17 mouse cellular contexts compared by ENCODE assay signal in the genomic region with DNA sequence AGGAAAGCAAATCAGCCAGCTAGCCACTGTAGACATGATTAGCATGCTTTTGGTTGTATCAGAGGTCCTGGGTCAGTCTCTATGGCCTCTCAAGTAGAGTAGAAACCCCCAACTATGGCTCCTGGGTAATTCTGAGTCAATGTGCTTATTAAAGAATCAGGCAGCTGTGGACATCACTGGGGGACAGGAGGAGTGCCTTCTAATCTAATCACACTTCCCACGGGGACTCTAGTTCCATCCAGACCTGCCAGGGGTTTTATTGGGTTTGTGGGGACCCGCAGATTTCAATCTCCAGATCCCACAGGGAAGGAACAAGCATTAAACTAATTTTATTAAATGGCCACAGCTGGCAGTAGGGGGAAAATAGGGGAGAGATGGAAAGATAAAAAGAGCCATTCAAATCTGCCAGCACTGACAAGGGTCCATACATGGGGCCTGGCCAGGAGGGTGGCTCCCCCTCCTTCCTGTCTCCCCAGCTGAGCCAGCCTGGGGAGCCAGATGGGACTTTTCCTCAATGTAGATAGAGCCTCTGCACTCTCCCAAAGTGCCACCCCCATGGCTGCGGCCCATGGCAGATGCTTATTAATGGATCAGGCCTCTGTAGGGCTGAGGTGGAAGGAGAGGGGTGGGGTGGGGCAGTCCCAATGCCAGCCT. TPM values are rescaled to one million over a fixed set of nuclear protein-coding genes. Genes with fewer than 3 reads are reported as not detected.
DNase-seq lines count a peak whose midpoint lies in the region; ATAC-seq lines count a peak whose summit lies in the region.
"Had no signal": no experiment of that assay in that cellular context is flagged by ENCODE, and none has a peak within 500 bp of the region (broad histone marks: within the 10 kb centered on the region; RNA-seq: fewer than 3 reads in every experiment).

No protein-coding gene starts in this region.

- no peak overlapping the region for H3K9ac ChIP-seq in forebrain, embryonic 12.5 days
- no peak overlapping the region for H3K9ac ChIP-seq in midbrain, embryonic 11.5 days (ENCODE audit: low read length)
- H3K9ac ChIP-seq in midbrain, embryonic 16.5 days (ENCODE audit: low read depth, low read length) = no peak overlapping the region
- H3K9ac ChIP-seq in hindbrain, embryonic 12.5 days = no peak overlapping the region
- H3K9ac ChIP-seq in neural tube, embryonic 13.5 days = no peak overlapping the region
- H3K9ac ChIP-seq: limb, embryonic 13.5 days had no signal

- H3K27ac ChIP-seq in forebrain, embryonic 12.5 days = no peak overlapping the region
- no peak overlapping the region; the same call in 1 of the 2 replicates for H3K27ac ChIP-seq in forebrain, embryonic 10.5 days
- no peak overlapping the region for H3K27ac ChIP-seq in midbrain, embryonic 11.5 days (ENCODE audit: low read depth, low read length)
- no peak overlapping the region for H3K27ac ChIP-seq in midbrain, embryonic 16.5 days (ENCODE audit: low read length)
- H3K27ac ChIP-seq in hindbrain, embryonic 12.5 days = peak overlapping the region; percentile 26
- H3K27ac ChIP-seq in neural tube, embryonic 13.5 days (replicated peaks) = peak overlapping the region; percentile 42; the same call in 1 of the 2 replicates
- H3K27ac ChIP-seq: limb, embryonic 13.5 days had no signal

- H3K4me3 ChIP-seq in forebrain, embryonic 12.5 days (replicated peaks) = no peak overlapping the region
- H3K4me3 ChIP-seq in forebrain, embryonic 10.5 days = no peak overlapping the region
- no peak overlapping the region for H3K4me3 ChIP-seq in midbrain, embryonic 11.5 days (ENCODE audit: low read depth, low read length)
- H3K4me3 ChIP-seq in midbrain, embryonic 16.5 days (ENCODE audit: low read depth, low read length) = no peak overlapping the region
- H3K4me3 ChIP-seq in hindbrain, embryonic 12.5 days = no peak overlapping the region
- no peak overlapping the region for H3K4me3 ChIP-seq in neural tube, embryonic 13.5 days
- H3K4me3 ChIP-seq: limb, embryonic 13.5 days had no signal

- no peak for DNase-seq in forebrain, embryonic 10.5 days (ENCODE audit: extremely low spot score, low spot score)
- no peak for DNase-seq in midbrain, embryonic 11.5 days (ENCODE audit: low spot score, missing footprints)
- no peak for DNase-seq in urinary bladder, postnatal 4 days (ENCODE audit: low spot score in 2 of 2)
- DNase-seq in B cell, adult 2 months = no peak
- DNase-seq: cerebellum, postnatal 14 days; heart, adult 11 months; heart, postnatal 36 days; right cerebral cortex, postnatal 25 days; thymus, postnatal 25 days had no signal

- peaks cover 27% of the 10 kb centered on the region for H3K4me1 ChIP-seq in forebrain, embryonic 12.5 days
- peaks cover 34% of the 10 kb centered on the region for H3K4me1 ChIP-seq in forebrain, embryonic 10.5 days
- H3K4me1 ChIP-seq in midbrain, embryonic 11.5 days (ENCODE audit: control insufficient read depth, insufficient read depth, low read length) = peaks cover 7% of the 10 kb centered on the region; the same call in 1 of the 2 replicates
- H3K4me1 ChIP-seq in midbrain, embryonic 16.5 days (ENCODE audit: control insufficient read depth, insufficient read depth, low read length) = 0 out of 2 replicates have a peak, but pooled peaks cover 3% of the 10 kb centered on the region
- H3K4me1 ChIP-seq in hindbrain, embryonic 12.5 days = peaks cover 34% of the 10 kb centered on the region
- peaks cover 46% of the 10 kb centered on the region for H3K4me1 ChIP-seq in neural tube, embryonic 13.5 days (replicated peaks)

- H3K36me3 ChIP-seq in forebrain, embryonic 12.5 days (replicated peaks) = no peaks in the 10 kb centered on the region
- H3K36me3 ChIP-seq in forebrain, embryonic 10.5 days (replicated peaks) = no peaks in the 10 kb centered on the region
- no peaks in the 10 kb centered on the region for H3K36me3 ChIP-seq in midbrain, embryonic 11.5 days (ENCODE audit: control insufficient read depth, insufficient read depth, low read length)
- H3K36me3 ChIP-seq in midbrain, embryonic 16.5 days (ENCODE audit: control insufficient read depth, insufficient read depth, low read length) = no peaks in the 10 kb centered on the region
- no peaks in the 10 kb centered on the region for H3K36me3 ChIP-seq in hindbrain, embryonic 12.5 days
- no peaks in the 10 kb centered on the region for H3K36me3 ChIP-seq in neural tube, embryonic 13.5 days
- H3K36me3 ChIP-seq: G1E; limb, embryonic 13.5 days had no signal

- 59% methylated on average over 3 of the region's 3 CpGs for WGBS in forebrain, embryonic 12.5 days
- 83% methylated on average over 3 of the region's 3 CpGs for WGBS in forebrain, embryonic 10.5 days
- 79% methylated on average over 3 of the region's 3 CpGs for WGBS in midbrain, embryonic 11.5 days
- 46% methylated on average over 3 of the region's 3 CpGs for WGBS in midbrain, embryonic 16.5 days
- 51% methylated on average over 3 of the region's 3 CpGs for whole genome bisulfite sequencing in hindbrain, embryonic 12.5 days
- WGBS in neural tube, embryonic 13.5 days = 36% methylated on average over 3 of the region's 3 CpGs

- H3K27me3 ChIP-seq in forebrain, embryonic 12.5 days = peaks cover 30% of the 10 kb centered on the region
- H3K27me3 ChIP-seq in forebrain, embryonic 10.5 days (ENCODE audit: poor library complexity, severe bottlenecking) = peaks cover 62% of the 10 kb centered on the region
- H3K27me3 ChIP-seq in midbrain, embryonic 11.5 days (ENCODE audit: control insufficient read depth, insufficient read depth, low read length) = no peaks in the 10 kb centered on the region
- peaks cover 4% of the 10 kb centered on the region for H3K27me3 ChIP-seq in midbrain, embryonic 16.5 days (ENCODE audit: control insufficient read depth, insufficient read depth, low read depth, low read length)
- peaks cover 18% of the 10 kb centered on the region for H3K27me3 ChIP-seq in hindbrain, embryonic 12.5 days
- H3K27me3 ChIP-seq in neural tube, embryonic 13.5 days = peaks cover 85% of the 10 kb centered on the region

- no peak overlapping the region for H3K4me2 ChIP-seq in forebrain, embryonic 12.5 days
- H3K4me2 ChIP-seq in midbrain, embryonic 11.5 days = no peak overlapping the region
- H3K4me2 ChIP-seq in midbrain, embryonic 16.5 days (ENCODE audit: low read length) = no peak overlapping the region
- H3K4me2 ChIP-seq in hindbrain, embryonic 12.5 days (replicated peaks) = no peak overlapping the region
- no peak overlapping the region for H3K4me2 ChIP-seq in neural tube, embryonic 13.5 days
- H3K4me2 ChIP-seq: limb, embryonic 13.5 days had no signal

- H3K9me3 ChIP-seq in forebrain, embryonic 12.5 days = no peaks in the 10 kb centered on the region
- no peaks in the 10 kb centered on the region for H3K9me3 ChIP-seq in forebrain, embryonic 10.5 days
- H3K9me3 ChIP-seq in midbrain, embryonic 11.5 days (ENCODE audit: control insufficient read depth, low read length) = no peaks in the 10 kb centered on the region
- no peaks in the 10 kb centered on the region for H3K9me3 ChIP-seq in midbrain, embryonic 16.5 days (replicated peaks; ENCODE audit: control insufficient read depth, low read length, poor library complexity, severe bottlenecking)
- no peaks in the 10 kb centered on the region for H3K9me3 ChIP-seq in hindbrain, embryonic 12.5 days (replicated peaks)
- no peaks in the 10 kb centered on the region for H3K9me3 ChIP-seq in neural tube, embryonic 13.5 days
- H3K9me3 ChIP-seq: G1E; limb, embryonic 13.5 days had no signal

- ATAC-seq in forebrain, embryonic 12.5 days (ENCODE audit: low FRiP score) = peak; percentile 46; the same call in 1 of the 2 replicates
- ATAC-seq in midbrain, embryonic 11.5 days (ENCODE audit: low FRiP score) = peak; percentile 50; the same call in 1 of the 2 replicates
- ATAC-seq in midbrain, embryonic 16.5 days = no peak
- ATAC-seq in hindbrain, embryonic 12.5 days (ENCODE audit: low FRiP score) = peak; percentile 89
- ATAC-seq in neural tube, embryonic 13.5 days (ENCODE audit: low read depth) = peak; percentile 83
- ATAC-seq: lung, postnatal 0 days had no signal

RNA-seq across cellular contexts. Expression of gene C1ql1, which starts 8.8 kb away (rescaled TPM):
- 3.7 and 4.0 TPM in 2 replicates for polyA plus RNA-seq in forebrain, embryonic 12.5 days (2016; fragmentation: Nextera tagmentation; extraction: Ambion mirVana)
- 2.6 and 2.8 TPM in 2 replicates for polyA plus RNA-seq in forebrain, embryonic 10.5 days (2016; fragmentation: Nextera tagmentation; extraction: Ambion mirVana)
- polyA plus RNA-seq in midbrain, embryonic 11.5 days (2014; fragmentation: Nextera tagmentation; extraction: Ambion mirVana) = 15.1 and 17.4 TPM in 2 replicates
- 6.0 and 7.9 TPM in 2 replicates for polyA plus RNA-seq in midbrain, embryonic 16.5 days (2015; fragmentation: Nextera tagmentation; extraction: Ambion mirVana)
- polyA plus RNA-seq in hindbrain, embryonic 12.5 days (2016; fragmentation: Nextera tagmentation; extraction: Ambion mirVana) = 11.7 and 13.2 TPM in 2 replicates
- 1.9 and 2.0 TPM in 2 replicates for polyA plus RNA-seq in neural tube, embryonic 13.5 days (2015; fragmentation: Nextera tagmentation; extraction: Ambion mirVana)
- polyA plus RNA-seq: G1E had no signal

RNA-seq across cellular contexts. Expression of gene Kif18b, which starts 12.7 kb away (rescaled TPM):
- 10.8 and 13.0 TPM in 2 replicates for polyA plus RNA-seq in forebrain, embryonic 12.5 days (2016; fragmentation: Nextera tagmentation; extraction: Ambion mirVana)
- 14.5 and 15.5 TPM in 2 replicates for polyA plus RNA-seq in forebrain, embryonic 10.5 days (2016; fragmentation: Nextera tagmentation; extraction: Ambion mirVana)
- polyA plus RNA-seq in midbrain, embryonic 11.5 days (2014; fragmentation: Nextera tagmentation; extraction: Ambion mirVana) = 6.3 and 6.9 TPM in 2 replicates
- 0.75 and 1.4 TPM in 2 replicates for polyA plus RNA-seq in midbrain, embryonic 16.5 days (2015; fragmentation: Nextera tagmentation; extraction: Ambion mirVana)
- 6.6 and 7.8 TPM in 2 replicates for polyA plus RNA-seq in hindbrain, embryonic 12.5 days (2016; fragmentation: Nextera tagmentation; extraction: Ambion mirVana)
- 1.7 and 2.5 TPM in 2 replicates for polyA plus RNA-seq in neural tube, embryonic 13.5 days (2015; fragmentation: Nextera tagmentation; extraction: Ambion mirVana)

RNA-seq across cellular contexts. Expression of gene Gfap, which starts 36.9 kb away (rescaled TPM):
- polyA plus RNA-seq in forebrain, embryonic 12.5 days (2016; fragmentation: Nextera tagmentation; extraction: Ambion mirVana) = 0.09 TPM in 1 of 2 replicates, not detected in the other
- 0.09 and 0.10 TPM in 2 replicates for polyA plus RNA-seq in forebrain, embryonic 10.5 days (2016; fragmentation: Nextera tagmentation; extraction: Ambion mirVana)
- 0.11 TPM in 1 of 2 replicates, not detected in the other for polyA plus RNA-seq in midbrain, embryonic 11.5 days (2014; fragmentation: Nextera tagmentation; extraction: Ambion mirVana)
- 0.27 and 1.2 TPM in 2 replicates for polyA plus RNA-seq in midbrain, embryonic 16.5 days (2015; fragmentation: Nextera tagmentation; extraction: Ambion mirVana)
- 0.12 TPM in 1 of 2 replicates, not detected in the other for polyA plus RNA-seq in hindbrain, embryonic 12.5 days (2016; fragmentation: Nextera tagmentation; extraction: Ambion mirVana)
- polyA plus RNA-seq in neural tube, embryonic 13.5 days (2015; fragmentation: Nextera tagmentation; extraction: Ambion mirVana) = 0.11 and 0.24 TPM in 2 replicates
- polyA plus RNA-seq: G1E had no signal

RNA-seq across cellular contexts. Expression of gene Fam187a, which starts 52.7 kb away (rescaled TPM):
- polyA plus RNA-seq in forebrain, embryonic 12.5 days (2016; fragmentation: Nextera tagmentation; extraction: Ambion mirVana) = not detected in 2 replicates
- polyA plus RNA-seq in forebrain, embryonic 10.5 days (2016; fragmentation: Nextera tagmentation; extraction: Ambion mirVana) = 0.09 TPM in 1 of 2 replicates, not detected in the other
- polyA plus RNA-seq in midbrain, embryonic 11.5 days (2014; fragmentation: Nextera tagmentation; extraction: Ambion mirVana) = 0.10 and 0.11 TPM in 2 replicates
- polyA plus RNA-seq in midbrain, embryonic 16.5 days (2015; fragmentation: Nextera tagmentation; extraction: Ambion mirVana) = not detected in 2 replicates
- not detected in 2 replicates for polyA plus RNA-seq in hindbrain, embryonic 12.5 days (2016; fragmentation: Nextera tagmentation; extraction: Ambion mirVana)
- polyA plus RNA-seq in neural tube, embryonic 13.5 days (2015; fragmentation: Nextera tagmentation; extraction: Ambion mirVana) = not detected in 2 replicates
- polyA plus RNA-seq: G1E; kidney, embryonic 16.5 days; limb, embryonic 13.5 days; lung, postnatal 0 days had no signal

RNA-seq across cellular contexts. Expression of gene Ccdc103, which starts 56.7 kb away (rescaled TPM):
- polyA plus RNA-seq in forebrain, embryonic 12.5 days (2016; fragmentation: Nextera tagmentation; extraction: Ambion mirVana) = 1.7 and 2.4 TPM in 2 replicates
- 2.0 and 2.9 TPM in 2 replicates for polyA plus RNA-seq in forebrain, embryonic 10.5 days (2016; fragmentation: Nextera tagmentation; extraction: Ambion mirVana)
- 1.6 and 1.9 TPM in 2 replicates for polyA plus RNA-seq in midbrain, embryonic 11.5 days (2014; fragmentation: Nextera tagmentation; extraction: Ambion mirVana)
- polyA plus RNA-seq in midbrain, embryonic 16.5 days (2015; fragmentation: Nextera tagmentation; extraction: Ambion mirVana) = 2.3 TPM in 2 replicates
- polyA plus RNA-seq in hindbrain, embryonic 12.5 days (2016; fragmentation: Nextera tagmentation; extraction: Ambion mirVana) = 1.7 and 3.4 TPM in 2 replicates
- polyA plus RNA-seq in neural tube, embryonic 13.5 days (2015; fragmentation: Nextera tagmentation; extraction: Ambion mirVana) = 0.89 and 0.91 TPM in 2 replicates

Comparison
In these comparisons a context has a peak if more than half of its experiments do, and no peak if none do; other contexts are left out.
1. H3K27ac ChIP-seq: peak in hindbrain, embryonic 12.5 days (single experiment) and neural tube, embryonic 13.5 days (single experiment); none in forebrain, embryonic 12.5 days (single experiment), forebrain, embryonic 10.5 days (single experiment), midbrain, embryonic 11.5 days (single experiment) and midbrain, embryonic 16.5 days (single experiment).